Mouse (Mus musculus) myocyte (in vitro differentiated cells): ENCODE data around the gene Acadm.

Source experiments
- CEBPB ChIP-seq: IDR thresholded peaks from 2 replicates; pipeline ENCODE4 v1.6.1; 2011; ENCODE audit warnings: mild to moderate bottlenecking, moderate library complexity; ENCODE audit not compliant: poor library complexity, insufficient read depth, severe bottlenecking
- MAX ChIP-seq: IDR thresholded peaks from one replicate; pipeline ENCODE4 v1.6.1; 2011; ENCODE audit warnings: low read depth, mild to moderate bottlenecking, control low read depth
- POLR2A ChIP-seq: IDR thresholded peaks from one replicate; pipeline ENCODE4 v1.6.1; 2011; ENCODE audit warnings: low read depth, mild to moderate bottlenecking, control low read depth, moderate library complexity; ENCODE audit not compliant: insufficient read length
- POLR2AphosphoS2 ChIP-seq: IDR thresholded peaks from one replicate; pipeline ENCODE4 v1.6.1; 2011; ENCODE audit warnings: low read depth, control low read depth; ENCODE audit not compliant: insufficient read length
- TCF12 ChIP-seq: IDR thresholded peaks from one replicate; pipeline ENCODE4 v1.6.1; 2011; ENCODE audit warnings: mild to moderate bottlenecking, control low read depth; ENCODE audit not compliant: poor library complexity, insufficient read depth, severe bottlenecking

DNA sequence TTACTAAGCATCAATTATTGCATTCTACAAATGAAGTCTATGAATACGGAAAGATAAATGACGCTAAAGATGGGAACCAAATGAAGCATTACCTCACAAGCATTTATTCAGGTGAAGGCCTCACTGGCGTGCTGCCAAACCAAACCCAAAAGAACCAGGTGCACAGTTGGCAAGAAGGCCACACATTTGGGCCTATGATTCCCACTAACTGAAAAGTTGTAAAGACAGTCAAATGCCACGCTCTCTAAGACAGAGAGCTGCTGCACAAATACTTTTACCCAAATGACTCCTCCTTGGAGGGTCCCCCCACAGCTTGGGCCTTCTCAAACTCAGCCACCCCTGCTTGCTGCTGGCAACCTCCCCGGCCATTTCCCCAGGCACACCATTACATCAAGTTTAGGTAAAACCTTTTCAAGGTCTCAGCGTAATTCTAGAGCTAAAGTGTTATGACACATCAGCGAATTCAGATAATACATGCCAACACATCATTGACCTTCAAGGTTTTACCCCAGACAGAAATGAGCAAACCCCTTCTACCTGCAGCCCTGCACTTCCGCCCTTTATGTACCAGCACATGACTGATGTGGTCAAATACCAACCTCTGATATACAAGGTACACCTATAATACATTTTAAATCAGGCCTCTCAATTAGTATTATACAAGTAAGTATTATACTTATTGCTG is 33.1 kb downstream of the Acadm start:
- TF ChIP-seq POLR2AphosphoS2 = peak; percentile 18
- TF ChIP-seq MAX = no peak
- TF ChIP-seq TCF12 = no peak
- TF ChIP-seq POLR2A = peak; percentile 9
- TF ChIP-seq CEBPB = no peak
